Mouse (Mus musculus): ENCODE data around the gene Coq8a.

DNA sequence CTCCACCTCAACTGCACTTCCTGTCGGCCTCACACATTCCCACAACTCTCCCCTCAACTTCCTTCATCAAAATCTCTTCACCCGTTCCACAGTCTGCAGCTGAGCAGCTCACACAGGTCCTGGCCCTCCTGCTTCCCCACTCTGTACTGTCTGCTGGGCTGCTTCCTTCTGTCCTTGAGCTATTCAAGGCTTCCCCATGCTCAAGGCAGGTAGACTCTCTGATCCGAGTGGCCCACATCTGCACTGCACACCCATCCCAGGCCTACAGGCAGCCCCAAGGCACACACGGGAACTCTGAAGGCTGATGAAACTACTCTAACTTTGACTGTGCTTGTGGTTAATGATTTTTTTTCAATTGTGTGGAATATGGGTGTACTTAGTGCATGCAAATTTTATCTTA, 6.5 kb downstream of the Coq8a start:
- TF ChIP-seq CTCF (IDR thresholded peaks at IDR 0.05; ENCODE audit: control insufficient read depth, insufficient read depth, insufficient replicate concordance, low read depth, low read length) (no peak), POLR2A (IDR thresholded peaks at IDR 0.05; ENCODE audit: control insufficient read depth, low read depth, low read length) (no peak)

Measured in testis, adult 2 months (tissue).